Mouse (Mus musculus): ENCODE measurements around the gene Lrrtm3. TPM values are rescaled to one million over a fixed set of nuclear protein-coding genes. Genes with fewer than 3 reads are reported as not detected.

The Lrrtm3 gene
- polyA plus RNA-seq, 1 experiment from 2014 or later = 3.7 TPM

GRCm38 (mm10) chr10:63950867-63951266, 139.2 kb downstream of the Lrrtm3 start:
- H3K36me3 ChIP-seq (replicated peaks) = no peaks in the 10 kb centered on the region
- no peaks in the 10 kb centered on the region for H3K27me3 ChIP-seq
- 67% methylated on average over 8 of the region's 8 CpGs for WGBS
- H3K4me2 ChIP-seq = no peak overlapping the region
- H3K9ac ChIP-seq = no peak overlapping the region
- H3K27ac ChIP-seq = no peak overlapping the region
- H3K4me3 ChIP-seq (replicated peaks) = no peak overlapping the region
- H3K9me3 ChIP-seq = no peaks in the 10 kb centered on the region
- ATAC-seq (ENCODE audit: low FRiP score) = no peak
- no peaks in the 10 kb centered on the region for H3K4me1 ChIP-seq

DNA sequence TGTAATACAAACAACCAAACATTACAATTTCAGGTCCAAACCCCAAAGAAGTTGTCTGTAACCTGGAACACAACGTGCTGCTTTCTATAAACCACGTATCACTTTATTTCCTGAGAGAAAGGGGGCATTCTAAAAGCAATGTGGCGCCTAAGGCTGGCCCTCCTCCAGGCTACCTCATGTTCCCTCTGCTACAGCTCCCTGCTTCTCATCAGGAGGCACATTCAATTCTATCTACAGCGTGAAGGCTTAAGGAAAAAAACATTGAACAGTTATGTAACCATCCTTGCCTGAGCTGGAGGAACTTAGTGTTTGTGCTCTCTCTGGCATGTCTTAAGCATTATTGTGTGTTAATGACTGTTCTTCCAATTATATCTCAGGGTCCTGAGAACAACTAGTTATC, 142.8 kb downstream of the Lrrtm3 start:
- no peak overlapping the region for H3K4me3 ChIP-seq (replicated peaks)
- ATAC-seq (ENCODE audit: low FRiP score) = no peak
- WGBS = 80% methylated on average over 4 of the region's 4 CpGs

DNA sequence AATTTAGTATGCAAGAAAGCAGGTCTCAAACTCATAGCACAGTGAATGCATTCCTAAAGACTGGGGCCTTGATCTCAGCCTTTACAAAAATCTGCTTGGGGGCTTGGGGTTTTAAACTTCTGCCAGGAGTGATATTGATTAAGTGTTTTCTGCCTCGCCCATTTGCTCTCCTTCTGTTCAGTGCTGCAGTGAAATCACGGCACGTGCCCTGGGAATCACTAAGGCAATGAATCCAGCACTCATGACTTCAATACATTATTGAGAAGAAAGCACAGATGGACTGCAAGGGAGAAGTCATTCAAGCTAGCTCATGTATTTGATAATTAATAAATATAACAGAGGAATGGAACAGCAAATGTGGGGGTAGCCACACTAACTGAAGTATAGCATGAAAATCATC, 144.5 kb downstream of the Lrrtm3 start:
- Histone ChIP-seq H3K36me3 (replicated peaks) (no peaks in the 10 kb centered on the region), H3K9ac (no peak overlapping the region), H3K27me3 (no peaks in the 10 kb centered on the region), H3K27ac (no peak overlapping the region), H3K9me3 (no peaks in the 10 kb centered on the region), H3K4me3 (replicated peaks) (no peak overlapping the region), H3K4me1 (no peaks in the 10 kb centered on the region), H3K4me2 (no peak overlapping the region)
- ATAC-seq (ENCODE audit: low FRiP score) = no peak
- 62% methylated on average over 3 of the region's 3 CpGs for WGBS

More for the DNA sequence above, 142.8 kb downstream of the Lrrtm3 start:
- Histone ChIP-seq H3K27ac (no peak overlapping the region), H3K27me3 (no peaks in the 10 kb centered on the region), H3K9ac (no peak overlapping the region), H3K9me3 (no peaks in the 10 kb centered on the region), H3K36me3 (replicated peaks) (no peaks in the 10 kb centered on the region), H3K4me2 (no peak overlapping the region), H3K4me1 (no peaks in the 10 kb centered on the region)

DNA sequence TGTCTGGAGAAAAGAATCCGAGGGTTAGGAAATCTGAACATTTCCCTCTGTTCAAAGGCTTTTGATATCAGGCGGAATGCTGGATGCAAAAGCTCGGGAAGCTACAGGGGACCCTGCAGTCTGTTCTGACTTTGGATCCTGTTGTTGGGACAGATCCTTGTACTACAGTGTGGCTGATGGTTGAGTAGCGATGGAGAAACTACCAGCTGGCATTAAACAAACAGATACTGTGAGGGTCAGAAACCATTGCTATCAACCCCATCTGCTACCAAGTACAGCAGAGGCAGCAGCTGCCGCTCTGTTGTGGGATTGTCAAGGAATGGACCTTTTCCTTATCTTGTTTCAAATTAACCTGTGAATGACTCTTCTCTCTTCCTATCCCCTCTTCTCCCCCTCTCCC, 156.1 kb downstream of the Lrrtm3 start:
- H3K27me3 ChIP-seq = no peaks in the 10 kb centered on the region
- no peaks in the 10 kb centered on the region for H3K9me3 ChIP-seq
- WGBS = 79% methylated on average over 5 of the region's 5 CpGs
- H3K4me2 ChIP-seq = no peak overlapping the region
- H3K27ac ChIP-seq = no peak overlapping the region
- H3K36me3 ChIP-seq (replicated peaks) = no peaks in the 10 kb centered on the region
- no peak overlapping the region for H3K4me3 ChIP-seq (replicated peaks)
- H3K4me1 ChIP-seq = peaks cover under 1% of the 10 kb centered on the region; the same call in 1 of the 2 replicates
- no peak overlapping the region for H3K9ac ChIP-seq
- ATAC-seq (ENCODE audit: low FRiP score) = no peak

- no peak within 1 kb of the TSS for H3K4me3 ChIP-seq (replicated peaks)
- no peak within 1 kb of the TSS for H3K9ac ChIP-seq
- no peaks in the 10 kb centered on the region for H3K9me3 ChIP-seq
- H3K36me3 ChIP-seq (replicated peaks) = no peaks in the 10 kb centered on the region
- H3K4me1 ChIP-seq = peaks cover 3% of the 10 kb centered on the region; the same call in 1 of the 2 replicates
- H3K27me3 ChIP-seq = no peaks in the 10 kb centered on the region
- no peak within 1 kb of the TSS for H3K4me2 ChIP-seq
- no peak for ATAC-seq (ENCODE audit: low FRiP score)
- H3K27ac ChIP-seq = no peak within 1 kb of the TSS
Observed at GRCm38 (mm10) chr10:63927334-63927733, 162.7 kb downstream of the Lrrtm3 start, which contains the start of gene Gm10118. Gene Gm10118 (minus strand): TSS chr10:63927434.

GRCm38 (mm10) chr10:63908878-63909277, 181.2 kb downstream of the Lrrtm3 start:
- Histone ChIP-seq H3K4me3 (replicated peaks) (no peak overlapping the region), H3K36me3 (replicated peaks) (no peaks in the 10 kb centered on the region), H3K27me3 (no peaks in the 10 kb centered on the region), H3K27ac (no peak overlapping the region), H3K4me1 (no peaks in the 10 kb centered on the region), H3K9me3 (no peaks in the 10 kb centered on the region), H3K9ac (no peak overlapping the region), H3K4me2 (no peak overlapping the region)
- no peak for ATAC-seq (ENCODE audit: low FRiP score)

- H3K9ac ChIP-seq = no peak overlapping the region
- H3K36me3 ChIP-seq (replicated peaks) = no peaks in the 10 kb centered on the region
- H3K27ac ChIP-seq = no peak overlapping the region
- no peak overlapping the region for H3K4me3 ChIP-seq (replicated peaks)
- no peaks in the 10 kb centered on the region for H3K9me3 ChIP-seq
- no peak for ATAC-seq (ENCODE audit: low FRiP score)
- no peak overlapping the region for H3K4me2 ChIP-seq
- no peaks in the 10 kb centered on the region for H3K4me1 ChIP-seq
- H3K27me3 ChIP-seq = no peaks in the 10 kb centered on the region
Observed at GRCm38 (mm10) chr10:63899891-63900290, 190.2 kb downstream of the Lrrtm3 start.

GRCm38 (mm10) chr10:63894612-63895011, 195.5 kb downstream of the Lrrtm3 start:
- Histone ChIP-seq H3K9ac (no peak overlapping the region), H3K4me3 (replicated peaks) (no peak overlapping the region), H3K4me2 (no peak overlapping the region), H3K36me3 (replicated peaks) (no peaks in the 10 kb centered on the region), H3K4me1 (no peaks in the 10 kb centered on the region), H3K27me3 (no peaks in the 10 kb centered on the region), H3K27ac (no peak overlapping the region), H3K9me3 (no peaks in the 10 kb centered on the region)
- no peak for ATAC-seq (ENCODE audit: low FRiP score)
- WGBS = 91% methylated on average over 5 of the region's 5 CpGs

DNA sequence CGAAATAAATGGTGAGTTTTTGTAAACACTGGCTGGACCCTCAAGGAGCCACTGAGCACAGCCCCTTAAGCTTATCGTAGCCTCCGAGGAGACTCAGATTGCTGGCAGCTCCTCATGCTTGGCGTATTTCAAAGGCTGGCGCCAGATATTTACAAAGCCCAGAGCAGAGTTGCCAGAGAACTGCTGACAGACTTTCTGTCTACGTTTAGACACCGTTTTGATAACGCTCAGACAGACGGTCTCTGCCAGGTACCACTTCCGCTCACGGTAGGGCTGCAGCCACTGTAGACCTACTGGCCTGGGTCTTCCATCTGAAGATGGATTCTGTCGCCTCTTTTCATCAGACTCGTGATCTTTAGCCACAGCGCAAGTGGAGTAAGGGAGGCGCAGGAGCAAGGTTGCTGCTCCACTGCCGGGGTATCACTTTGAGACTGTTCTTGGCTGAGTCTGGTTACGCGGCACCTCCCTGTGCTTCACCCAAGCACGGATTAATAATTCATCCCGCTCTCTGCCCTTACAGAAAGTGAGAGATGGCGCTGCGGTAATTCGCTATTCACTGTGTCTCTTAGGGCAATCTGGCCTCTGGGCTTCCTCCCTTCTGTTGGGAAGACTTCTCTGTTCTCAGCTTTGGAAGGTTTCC, 203.5 kb downstream of the Lrrtm3 start:
- Histone ChIP-seq H3K4me3 (replicated peaks) (no peak overlapping the region), H3K4me1 (no peaks in the 10 kb centered on the region), H3K36me3 (replicated peaks) (no peaks in the 10 kb centered on the region), H3K27me3 (no peaks in the 10 kb centered on the region), H3K9me3 (no peaks in the 10 kb centered on the region), H3K4me2 (no peak overlapping the region), H3K9ac (no peak overlapping the region), H3K27ac (no peak overlapping the region)
- no peak for ATAC-seq (ENCODE audit: low FRiP score)
- 90% methylated on average over 23 of the region's 23 CpGs for WGBS

- no peaks in the 10 kb centered on the region for H3K4me1 ChIP-seq
- H3K4me3 ChIP-seq (replicated peaks) = no peak overlapping the region
- no peak overlapping the region for H3K4me2 ChIP-seq
- H3K9me3 ChIP-seq = no peaks in the 10 kb centered on the region
- H3K27ac ChIP-seq = no peak overlapping the region
- no peak overlapping the region for H3K9ac ChIP-seq
- no peaks in the 10 kb centered on the region for H3K36me3 ChIP-seq (replicated peaks)
- ATAC-seq (ENCODE audit: low FRiP score) = peak; percentile 75
- WGBS = 50% methylated on average over 5 of the region's 5 CpGs
- H3K27me3 ChIP-seq = no peaks in the 10 kb centered on the region
Observed at GRCm38 (mm10) chr10:63880462-63880903, 209.6 kb downstream of the Lrrtm3 start.

Other genes starting within 250 kb of the Lrrtm3 start
- gene Gm10118, start 162.8 kb downstream of the Lrrtm3 start, polyA plus RNA-seq (2016; fragmentation: Nextera tagmentation; extraction: Ambion mirVana) = 0.14 and 0.26 TPM in 2 replicates